Mouse (Mus musculus) megakaryocyte, adult 5-6 weeks (primary cell): Measurements from ENCODE around the gene Plcz1. TPM values are rescaled to one million over a fixed set of nuclear protein-coding genes. Genes with fewer than 3 reads are reported as not detected.

Experiments used
- ATAC-seq: 2 replicates; pipeline ENCODE4 v1.8.0; 2016; ENCODE audit warnings: mild to moderate bottlenecking, inconsistent platforms; ENCODE audit not compliant: poor library complexity, severe bottlenecking
- total RNA-seq, 2 experiments: library from RNA; stranded (forward) in 1 of 2; stranded (reverse) in 1 of 2; fragments of 153-499, 151-499 nt in 1 of 2; fragments of 221-1000, 200-1000 nt in 1 of 2; gene quantifications; 2 replicates each; pipeline versions ENCODE4 v1.2.3 to v1.2.4; 2015 to 2017

Gene Plcz1
- total RNA-seq (2015): not detected in 2 replicates
- total RNA-seq (2017): not detected in 2 replicates

DNA sequence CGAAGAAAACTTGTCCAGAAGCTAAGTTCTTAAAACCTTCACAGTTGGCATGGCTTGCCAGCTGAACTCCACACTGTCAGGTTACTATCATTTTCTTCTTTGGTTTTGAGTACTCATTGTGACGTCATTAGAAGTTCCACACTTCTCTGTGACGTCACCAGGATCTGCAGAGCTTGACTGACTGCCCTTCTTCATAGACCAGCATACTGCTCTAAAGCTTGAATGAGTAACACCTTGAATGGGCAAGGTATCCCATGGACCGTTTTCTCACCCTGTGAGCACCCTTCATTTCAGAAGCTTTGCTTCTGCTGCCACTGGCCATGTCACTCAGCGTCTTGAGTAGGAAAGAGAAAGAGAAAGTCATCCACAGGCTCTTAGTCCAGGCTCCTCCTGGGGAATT is at the start of gene Plcz1:
Gene Plcz1 (minus strand): TSS at position 101 of the 400 bp plus-strand sequence.
- no peak for ATAC-seq

DNA sequence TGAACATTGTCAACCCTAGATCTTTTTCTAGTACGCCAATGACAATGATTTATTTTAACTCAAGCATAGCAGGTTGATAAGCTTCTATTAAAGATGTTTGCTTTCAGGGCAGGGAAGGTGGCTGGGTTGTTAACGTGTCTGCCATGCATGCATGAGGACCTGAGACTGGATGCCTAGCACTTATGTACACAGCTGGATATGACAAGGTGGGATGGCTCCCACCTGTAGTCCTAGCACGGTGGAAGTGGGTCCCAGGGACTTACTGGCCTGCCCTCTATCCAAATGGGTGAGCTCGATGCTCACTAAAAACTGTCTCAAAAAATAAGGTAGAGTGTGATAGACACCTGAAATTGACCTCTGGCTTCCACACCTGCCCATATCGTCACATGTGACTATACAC is 48.6 kb upstream of the Plcz1 start:
- no peak for ATAC-seq

DNA sequence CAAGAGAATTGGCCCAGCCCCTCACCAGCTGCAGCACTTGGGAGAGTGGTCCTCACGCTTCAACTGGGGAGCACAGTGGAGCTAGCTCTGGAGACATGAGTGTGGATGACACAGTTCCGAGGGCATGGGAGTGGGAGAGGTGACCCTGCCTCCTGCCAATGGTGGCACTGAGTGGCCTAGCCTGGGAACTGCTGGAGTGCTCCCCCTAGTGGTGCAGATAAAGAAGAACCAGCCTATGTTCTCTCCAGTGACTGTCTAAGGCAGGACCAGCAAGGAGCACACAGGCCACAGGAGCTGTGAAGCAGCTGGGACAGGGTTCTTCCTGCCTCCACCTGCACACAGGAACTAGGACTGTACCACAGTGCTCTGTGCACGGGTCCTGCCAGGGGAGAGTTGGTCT is 40.5 kb upstream of the Plcz1 start:
- peak; percentile 35; the same call in 1 of the 2 replicates for ATAC-seq

DNA sequence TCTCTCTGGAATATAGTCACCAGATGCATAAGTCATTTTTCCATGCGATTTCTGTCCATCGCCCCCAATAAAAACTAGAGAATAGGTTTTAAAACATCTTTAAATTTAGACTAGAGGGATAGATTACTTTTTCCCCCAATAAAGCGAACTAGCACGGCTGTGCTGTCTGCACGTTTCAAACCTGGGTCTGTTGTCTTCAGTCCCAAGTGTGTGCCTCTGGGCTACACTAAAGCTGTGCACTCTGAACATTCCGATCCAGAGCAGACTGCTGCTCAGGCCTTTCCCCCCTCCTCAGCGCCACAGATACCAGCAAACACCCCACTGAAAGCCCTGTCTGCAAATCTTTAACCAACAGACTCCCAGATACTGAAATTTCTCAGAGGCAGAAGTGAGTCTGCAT is 39.7 kb upstream of the Plcz1 start:
- ATAC-seq: no peak

DNA sequence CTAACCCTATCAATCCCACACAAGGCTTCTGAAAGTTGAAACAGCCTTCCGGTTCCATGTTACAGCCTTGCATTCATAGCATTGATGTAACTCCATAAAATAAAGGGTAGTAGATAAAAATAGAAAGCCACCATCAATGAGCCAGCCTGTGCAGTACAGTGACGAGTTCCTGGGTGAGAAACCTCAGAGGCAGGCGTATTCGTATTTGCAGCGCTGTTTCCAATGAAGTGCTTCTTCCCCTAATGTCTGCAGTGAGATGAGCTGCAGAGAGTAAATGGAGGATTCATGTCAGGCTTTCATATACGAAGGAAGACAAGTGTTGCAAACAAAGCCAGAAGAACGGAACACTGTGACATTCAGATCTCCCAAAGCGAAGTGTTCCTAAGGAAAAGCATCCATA is 27.9 kb upstream of the Plcz1 start:
- ATAC-seq: no peak

DNA sequence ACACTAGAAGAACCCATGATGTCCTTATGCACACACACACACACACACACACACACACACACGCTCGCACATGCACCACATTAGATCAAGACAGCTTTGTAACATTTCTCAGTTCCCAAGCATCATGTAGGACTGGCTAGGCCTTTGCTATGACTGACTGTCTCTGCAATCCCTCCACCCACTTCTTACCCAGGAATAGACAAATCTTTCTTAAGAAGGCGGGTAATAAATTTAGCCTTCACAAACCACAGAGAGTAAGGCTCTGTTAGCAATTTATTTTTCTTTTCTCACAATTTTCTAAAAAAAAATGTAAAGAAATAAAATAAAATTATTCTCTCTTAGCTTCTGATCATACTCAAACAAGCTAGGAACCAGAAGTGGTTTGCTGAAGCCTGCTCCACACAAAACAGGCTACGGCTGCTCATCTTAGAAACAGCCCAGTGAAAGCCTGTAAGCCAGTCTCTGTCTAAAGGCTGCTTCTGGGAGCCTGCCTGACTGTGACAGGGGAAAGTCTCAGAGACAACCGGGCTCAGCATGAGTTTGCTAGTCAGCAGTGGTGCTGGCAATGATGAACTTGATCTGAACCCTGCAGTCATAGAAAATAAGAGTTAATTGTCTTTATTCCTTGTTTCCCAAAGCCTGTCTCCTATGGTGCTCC is 13.1 kb upstream of the Plcz1 start:
- no peak for ATAC-seq

DNA sequence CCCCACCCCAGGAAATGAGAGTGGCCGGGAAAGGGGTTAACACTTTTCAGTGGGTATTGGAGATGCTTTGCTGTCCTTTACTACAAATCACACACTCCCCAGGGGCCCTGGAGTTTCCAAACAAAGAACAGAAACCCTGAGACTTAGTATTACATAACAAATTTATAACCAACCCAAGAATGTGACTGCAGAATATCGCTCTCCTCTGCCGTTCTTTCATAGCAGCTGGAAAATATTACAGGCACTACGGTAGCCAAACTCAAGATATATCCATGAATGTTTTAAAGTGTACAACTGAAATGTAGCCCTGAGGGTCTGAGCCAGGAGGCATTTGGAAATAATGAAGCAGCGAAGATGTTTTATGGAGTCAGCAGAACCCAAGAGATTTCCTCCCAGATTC is 10.2 kb upstream of the Plcz1 start:
- no peak for ATAC-seq

DNA sequence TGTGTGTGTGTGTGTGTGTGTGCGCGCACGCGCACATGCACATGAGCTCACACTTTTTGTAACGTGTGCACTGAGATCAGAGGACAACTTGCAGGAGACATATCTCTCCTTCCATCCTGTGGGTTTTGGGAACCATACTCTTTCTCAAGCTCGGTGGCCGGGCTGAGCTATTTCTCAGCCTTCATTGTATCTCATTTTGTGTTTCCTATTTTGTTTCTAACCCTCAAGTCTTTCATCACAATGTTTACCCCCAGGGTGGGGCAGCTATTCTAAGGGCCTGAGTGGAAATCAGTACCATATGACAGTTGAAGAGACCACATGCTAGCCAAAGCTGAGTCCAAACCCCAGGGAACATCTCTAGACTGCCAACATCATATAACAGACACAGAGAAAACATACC is 305 bp downstream of the Plcz1 start, which contains the start of gene Capza3:
Gene Capza3 (plus strand): TSS at position 301 of the 400 bp plus-strand sequence.
- no peak for ATAC-seq

DNA sequence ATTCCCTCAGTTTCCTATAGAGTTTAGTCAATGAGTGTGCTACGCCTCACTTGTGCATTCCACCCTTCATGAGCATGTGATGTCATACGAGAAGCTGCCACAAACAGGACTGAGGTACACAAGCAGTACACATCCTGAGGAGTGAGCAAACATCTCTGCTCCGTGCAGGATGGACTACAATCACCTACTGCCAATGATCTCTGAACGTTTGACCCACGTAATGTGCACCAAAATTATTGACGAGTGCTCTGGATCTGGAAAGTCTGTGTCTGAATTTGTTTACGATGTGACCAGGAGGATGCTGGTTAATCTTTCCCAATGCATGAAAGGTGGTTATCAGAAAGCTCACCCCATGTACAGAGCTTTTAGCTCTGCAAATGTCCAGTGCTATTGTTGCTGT is 16.9 kb downstream of the Plcz1 start:
- ATAC-seq: no peak

DNA sequence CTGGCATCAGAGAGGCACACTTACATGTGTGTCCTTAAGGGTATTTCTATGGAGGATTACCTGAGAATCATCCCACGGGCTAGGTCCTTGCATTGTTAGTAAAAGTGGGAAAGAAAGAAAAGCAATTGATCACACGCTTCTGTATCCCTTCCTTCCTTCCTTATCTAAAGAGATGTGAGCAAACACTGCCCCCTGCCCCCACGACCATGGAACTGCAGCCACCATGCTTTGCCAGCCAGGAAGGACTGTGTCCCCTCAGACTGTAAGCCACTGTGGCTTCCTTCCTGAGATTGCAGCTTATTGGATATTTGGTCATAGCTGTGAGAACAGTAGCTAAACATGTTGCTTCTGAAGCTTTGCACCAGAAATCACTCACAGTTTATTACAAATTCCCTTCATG is 36.1 kb downstream of the Plcz1 start:
- ATAC-seq: no peak

DNA sequence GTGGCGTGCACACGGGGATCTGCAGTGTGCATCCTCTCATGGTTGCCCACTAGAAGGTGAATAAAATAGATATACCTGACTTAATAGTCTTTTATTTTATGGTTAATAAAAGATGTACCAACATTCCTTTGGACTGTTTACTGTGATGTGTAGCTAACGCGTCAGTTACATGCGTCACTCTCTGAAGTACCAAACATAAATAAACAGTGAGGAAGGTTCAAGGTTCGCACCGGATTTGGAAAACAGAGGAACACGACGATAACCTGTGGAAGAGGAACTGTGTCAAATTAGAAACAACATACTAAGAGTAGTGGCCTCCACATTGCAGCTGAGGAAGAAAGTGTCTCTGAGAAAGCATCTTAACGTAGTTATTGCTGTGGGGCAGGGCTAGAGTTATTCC is 51.7 kb downstream of the Plcz1 start:
- no peak for ATAC-seq

DNA sequence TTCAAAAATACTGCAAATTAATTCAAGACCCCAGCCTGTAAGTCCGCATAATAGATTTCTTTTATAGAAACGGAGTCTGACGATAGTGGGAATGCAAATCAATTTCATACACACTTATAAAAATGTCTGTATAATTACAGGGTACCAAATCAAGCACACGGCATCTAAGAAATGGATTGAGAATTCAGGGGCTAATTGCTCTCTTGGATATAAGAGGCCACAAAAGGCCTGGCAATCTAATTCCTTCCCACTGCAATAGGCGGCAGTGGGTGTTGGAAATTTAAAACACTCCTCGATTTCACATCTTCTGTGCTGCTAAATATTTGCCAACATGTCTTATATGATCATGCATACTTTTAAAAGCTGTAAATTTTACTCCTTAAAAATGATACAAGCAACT is 52.2 kb downstream of the Plcz1 start:
- ATAC-seq: no peak

DNA sequence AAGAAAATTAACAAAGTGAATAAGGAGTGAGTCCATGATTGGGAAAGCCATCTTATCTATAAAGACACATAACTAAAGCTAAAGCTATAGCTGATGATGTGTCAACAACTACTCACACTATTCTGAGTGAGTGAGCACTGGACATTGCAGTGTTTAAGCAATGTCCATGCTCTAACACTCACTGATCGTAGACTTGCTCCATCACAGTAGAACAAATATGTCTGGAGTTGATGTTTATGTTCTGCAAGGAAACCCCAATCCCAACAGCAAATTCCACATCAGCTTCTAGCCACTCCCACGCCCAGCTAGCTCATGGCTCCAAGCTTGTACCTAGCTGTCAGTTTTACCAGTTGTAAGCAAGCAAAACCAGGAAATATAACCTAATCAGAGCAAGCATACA is 54.7 kb downstream of the Plcz1 start:
- no peak for ATAC-seq

DNA sequence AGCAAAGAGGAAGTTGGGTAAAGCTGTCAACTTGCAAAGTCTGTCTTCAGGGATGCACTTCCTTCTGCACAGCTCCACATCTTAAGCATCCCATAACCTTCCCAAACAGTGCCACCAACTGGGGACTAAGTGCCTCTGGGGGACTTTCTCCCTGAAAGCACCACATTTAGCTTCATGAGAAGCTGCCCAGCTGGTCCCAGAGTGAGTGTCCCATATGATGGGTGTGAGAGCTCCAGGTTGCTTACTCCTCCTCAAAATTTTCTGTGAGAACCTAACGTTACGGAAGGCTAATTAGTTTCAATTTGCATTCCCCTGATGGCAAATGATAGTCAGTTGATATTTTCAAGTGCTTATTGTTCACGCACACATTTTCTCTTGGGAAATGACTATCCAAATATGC is 57.2 kb downstream of the Plcz1 start:
- ATAC-seq: no peak

DNA sequence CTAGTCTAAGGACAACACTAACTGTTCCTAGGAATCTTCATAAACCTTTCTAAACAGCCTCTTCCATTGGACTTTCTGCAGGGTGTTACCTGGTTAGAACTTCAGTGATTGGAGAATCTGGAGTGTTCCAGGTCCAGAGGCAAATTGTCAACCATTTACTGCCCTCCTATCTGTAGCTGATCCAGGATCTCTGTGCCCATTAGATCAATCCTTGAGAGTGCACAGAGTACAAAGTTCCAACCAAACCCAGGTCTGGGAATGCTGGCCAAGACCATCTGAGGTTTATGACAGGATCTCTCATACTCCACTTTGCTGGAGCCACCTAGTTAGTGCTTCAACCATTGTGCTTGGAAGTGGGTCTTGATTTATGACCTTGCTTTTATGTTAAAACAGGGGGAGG is 60.2 kb downstream of the Plcz1 start:
- no peak for ATAC-seq

DNA sequence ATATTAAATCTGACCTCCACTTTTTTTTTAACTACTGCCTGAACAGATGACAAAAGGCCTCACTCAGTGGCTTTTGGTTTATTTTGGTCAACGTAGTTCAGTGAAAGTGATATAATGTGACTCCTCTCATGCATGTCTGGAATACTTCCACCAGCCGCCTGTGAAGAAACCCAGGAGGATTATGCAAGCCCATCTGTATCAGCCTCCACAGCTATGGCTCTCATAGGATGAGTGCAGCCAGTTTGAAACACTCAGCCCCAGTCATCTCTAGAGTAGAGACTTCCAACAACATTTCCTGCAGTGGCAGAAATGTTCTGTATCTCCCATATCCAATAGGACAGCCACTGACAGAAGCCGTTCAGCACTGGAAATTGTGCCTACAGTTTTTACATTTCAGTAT is 63.1 kb downstream of the Plcz1 start:
- no peak for ATAC-seq

DNA sequence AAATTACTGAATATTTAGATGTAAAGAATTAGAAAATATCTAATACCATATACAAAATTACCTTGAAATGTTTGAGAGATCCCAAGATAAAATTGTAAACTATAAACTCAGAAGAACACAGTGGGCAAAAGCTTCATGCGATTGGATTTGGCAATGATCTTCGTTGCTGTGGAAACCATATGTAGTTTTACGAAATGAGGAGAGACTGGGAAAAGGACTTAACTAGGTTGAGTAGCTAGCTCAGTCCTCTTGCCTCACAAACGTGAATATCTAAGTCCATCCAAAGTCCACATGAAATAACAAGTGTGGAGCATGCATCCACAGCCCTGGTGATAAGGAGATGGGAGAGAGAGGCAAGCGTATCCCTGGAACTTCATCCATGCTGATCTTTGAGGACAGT is 66.6 kb downstream of the Plcz1 start:
- no peak for ATAC-seq

DNA sequence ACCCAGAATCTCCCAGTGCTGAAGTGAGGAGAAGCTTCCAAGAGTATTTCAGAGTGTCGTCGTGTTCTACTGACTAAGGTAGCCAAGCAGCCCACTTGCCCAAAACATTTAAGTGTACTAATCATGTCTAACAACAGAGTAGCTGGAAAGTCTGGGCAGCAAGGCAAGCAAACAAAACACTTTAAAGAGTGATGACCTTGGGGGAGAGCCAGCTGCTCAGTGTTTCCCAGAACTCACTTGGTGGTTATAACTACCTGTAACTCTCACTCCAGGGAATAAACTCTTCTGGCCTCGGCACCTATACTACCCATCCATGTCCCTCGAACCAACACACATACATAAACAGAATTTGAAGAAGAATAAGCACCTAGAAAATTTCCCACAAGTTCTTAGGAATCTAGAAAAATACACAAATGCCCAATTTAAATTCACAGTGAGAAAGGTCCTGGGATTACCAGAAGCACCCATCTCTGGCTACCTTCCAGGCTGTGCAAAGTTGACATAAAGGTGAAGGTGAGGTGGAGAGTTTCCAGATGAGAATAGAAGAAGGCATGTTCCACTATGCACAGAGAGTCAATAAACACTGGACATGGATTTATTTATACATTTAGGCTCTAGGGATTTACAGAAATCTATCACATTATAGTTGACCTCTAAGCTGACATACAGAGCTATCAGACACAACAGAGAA is 69.5 kb downstream of the Plcz1 start:
- no peak for ATAC-seq

DNA sequence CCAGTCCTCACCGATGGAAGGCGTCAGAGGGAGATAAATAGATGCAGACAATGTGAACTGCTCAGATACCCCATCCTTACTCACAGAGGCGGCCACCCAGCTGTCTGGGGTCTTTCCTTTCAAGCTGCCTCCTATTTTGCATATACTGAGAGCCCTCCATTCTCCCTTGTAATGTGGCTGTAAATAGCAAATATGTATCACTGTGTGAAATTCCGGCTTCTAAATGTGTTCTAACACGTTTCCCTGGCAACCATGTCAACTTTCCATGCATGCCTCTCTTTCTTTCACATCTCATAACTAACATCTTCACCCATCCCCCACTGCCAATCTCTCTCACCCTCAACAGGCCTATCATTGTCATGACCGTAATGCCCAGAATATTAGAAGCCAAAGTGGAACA is 74.6 kb downstream of the Plcz1 start:
- no peak for ATAC-seq

DNA sequence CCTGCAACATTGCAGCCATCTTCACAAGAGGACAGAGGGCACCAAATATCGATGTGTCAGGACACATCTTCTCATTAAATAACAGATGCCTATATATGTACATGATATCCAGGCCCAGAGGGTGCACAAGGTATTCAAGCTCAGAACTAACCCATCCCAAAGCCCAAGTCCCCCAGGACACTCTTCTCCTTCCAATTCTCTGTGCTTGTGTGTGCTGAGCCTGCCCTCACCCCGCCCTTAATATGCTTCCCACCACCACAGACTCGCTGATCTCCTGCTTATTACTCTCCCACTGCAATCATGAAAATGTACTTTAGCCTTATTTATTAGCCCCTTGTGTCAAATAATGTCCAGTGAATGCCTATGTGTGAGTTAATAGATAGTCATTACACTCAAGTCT is 76.4 kb downstream of the Plcz1 start:
- no peak for ATAC-seq

DNA sequence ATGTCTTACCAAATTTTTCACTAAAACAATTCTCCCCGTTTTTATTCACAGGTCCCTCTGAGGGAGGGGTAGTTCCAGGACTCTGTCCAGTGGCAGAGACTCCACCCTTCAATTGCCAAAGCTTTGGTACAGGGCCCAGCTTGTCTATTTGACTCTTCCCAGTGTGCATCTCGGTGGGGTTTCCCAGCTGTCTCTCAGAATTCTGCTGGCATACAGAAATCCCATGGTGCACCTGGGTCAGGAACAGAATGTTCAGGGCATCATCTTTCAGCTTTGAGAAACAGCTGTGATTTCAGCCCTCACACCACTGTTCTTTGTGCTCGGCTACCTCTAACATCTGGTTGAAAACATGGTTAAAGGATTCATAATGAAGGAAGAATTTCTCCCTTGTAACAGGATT is 77.5 kb downstream of the Plcz1 start:
- no peak for ATAC-seq

DNA sequence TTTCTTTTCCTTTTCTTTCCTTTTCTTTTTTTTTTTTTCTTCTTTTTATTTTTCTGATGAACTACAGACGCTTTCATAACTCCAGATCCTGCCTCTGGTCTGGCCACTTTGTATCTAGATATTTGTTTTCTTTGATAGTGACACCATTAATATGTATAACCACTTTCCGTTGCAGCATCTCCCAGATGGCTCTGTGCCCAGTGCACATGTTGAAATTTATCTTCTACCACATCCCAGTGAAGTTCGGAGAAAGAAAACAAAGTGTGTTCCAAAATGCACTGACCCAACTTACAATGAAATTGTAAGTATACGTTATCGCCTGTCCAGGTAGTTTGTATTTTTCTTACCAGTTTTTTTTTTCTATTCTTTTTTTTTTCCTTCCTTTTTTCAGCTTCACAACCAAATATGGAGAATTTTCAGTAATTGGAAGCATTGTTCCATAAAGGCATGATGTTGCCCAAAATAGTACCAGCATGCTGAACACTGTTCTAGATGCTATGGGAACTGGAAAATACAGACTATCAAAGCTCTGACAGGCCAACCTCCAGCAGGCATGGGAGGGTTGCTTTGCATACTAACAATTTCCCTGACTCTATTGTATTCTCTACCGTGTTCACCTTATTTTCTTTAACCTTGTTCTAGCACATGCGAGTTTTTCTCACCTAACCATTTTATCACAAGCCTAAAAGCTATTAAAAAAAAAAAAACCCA is 83.6 kb downstream of the Plcz1 start:
- ATAC-seq: no peak
